Mouse (Mus musculus) cortical plate, adult 2 months (tissue): ENCODE measurements around the gene Atp13a2. TPM values are rescaled to one million over a fixed set of nuclear protein-coding genes. Genes with fewer than 3 reads are reported as not detected.

Source experiments
- H3K27ac ChIP-seq: fragments of 200-500 bp; 2 replicates; pipeline ENCODE4 v1.5.1; 2012; ENCODE audit warnings: low read length, control low read depth, inconsistent platforms; ENCODE audit not compliant: insufficient read depth
- H3K4me1 ChIP-seq: fragments of 200-500 bp; 2 replicates; pipeline ENCODE4 v1.6.1; 2011; ENCODE audit warnings: low read length; ENCODE audit not compliant: control insufficient read depth, insufficient read depth
- H3K4me3 ChIP-seq: fragments of 200-500 bp; 2 replicates; pipeline ENCODE4 v1.5.1; 2011; ENCODE audit warnings: mild to moderate bottlenecking, low read length, control low read depth; ENCODE audit not compliant: insufficient read depth
- CTCF ChIP-seq: fragments of 200-500 bp; IDR thresholded peaks from 2 replicates; pipeline ENCODE4 v1.5.1; 2011; ENCODE audit warnings: mild to moderate bottlenecking, control low read depth, low read length; ENCODE audit not compliant: insufficient read depth; ENCODE audit errors: extremely low read depth
- POLR2A ChIP-seq: fragments of 200-500 bp; IDR thresholded peaks from 2 replicates; pipeline ENCODE4 v1.6.1; 2011; ENCODE audit warnings: mild to moderate bottlenecking, low read length, control low read depth; ENCODE audit not compliant: insufficient read depth; ENCODE audit errors: extremely low read depth
- polyA plus RNA-seq: library from polyadenylated mRNA; depleted of rRNA; stranded (reverse); fragments of >200 nt; gene quantifications from 2 replicates; pipeline ENCODE4 v1.2.3, GENCODE M21; 2012; rRNA removed

The Atp13a2 gene
- polyA plus RNA-seq, result 180 and 187 TPM in 2 replicates

DNA sequence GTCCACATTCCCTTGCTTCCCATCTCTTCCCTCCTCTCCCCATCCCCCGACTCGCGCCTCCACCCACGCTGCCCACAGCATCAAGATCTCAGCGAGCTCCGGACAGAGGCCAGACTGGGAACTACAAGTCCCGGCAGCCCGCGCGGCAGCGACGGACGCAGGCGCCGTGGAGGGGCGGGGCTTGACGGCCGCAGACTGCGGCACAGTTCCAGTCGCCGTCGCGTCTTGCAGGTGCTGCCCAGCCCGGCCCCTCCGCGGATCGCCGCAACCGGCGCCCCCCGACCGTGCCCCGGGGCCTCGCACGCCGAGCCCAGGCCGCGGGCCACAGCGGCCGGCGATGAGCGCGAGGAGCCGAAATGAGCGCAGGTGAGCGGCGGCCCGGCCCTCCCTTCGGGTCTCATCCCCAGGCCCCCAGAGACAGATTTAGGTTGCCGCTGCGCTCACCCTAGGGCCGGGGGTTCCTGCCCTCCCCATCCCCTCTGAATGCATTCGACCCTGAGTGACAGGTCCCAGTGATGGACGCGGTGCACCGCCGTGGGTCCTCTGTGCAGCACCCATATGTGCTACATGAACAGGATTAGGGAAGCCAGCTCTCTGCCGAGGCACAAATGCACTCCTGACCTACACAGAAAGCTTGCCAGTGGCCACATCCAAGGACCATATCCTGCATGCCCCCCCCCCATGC lies at the start of gene Atp13a2:
Gene Atp13a2, plus strand, starts transcription at position 163 of the 685 bp plus-strand sequence.
- Histone ChIP-seq H3K4me1 (peaks cover 6% of the 10 kb centered on the region), H3K27ac (peak within 1 kb of the TSS; percentile 34; the same call in 1 of the 2 replicates), H3K4me3 (peak within 1 kb of the TSS; percentile 57)
- TF ChIP-seq CTCF (no peak), POLR2A (peak; percentile 40; the same call in 1 of the 2 replicates)

- H3K27ac ChIP-seq, result no peak overlapping the region
- H3K4me1 ChIP-seq, result no peaks in the 10 kb centered on the region
- no peak overlapping the region for H3K4me3 ChIP-seq
- no peak for TF ChIP-seq CTCF
- TF ChIP-seq POLR2A, result no peak
Observed at GRCm38 (mm10) chr4:140944356-140944755, 42.3 kb upstream of the Atp13a2 start.

- TF ChIP-seq POLR2A (no peak), CTCF (no peak)
- no peaks in the 10 kb centered on the region for H3K4me1 ChIP-seq
- H3K27ac ChIP-seq, result peak overlapping the region; percentile 45; the same call in 1 of the 2 replicates
- no peak overlapping the region for H3K4me3 ChIP-seq
Observed at GRCm38 (mm10) chr4:140944961-140945442, 41.7 kb upstream of the Atp13a2 start.

GRCm38 (mm10) chr4:140945571-140945970 lies 41.1 kb upstream of the Atp13a2 start:
- H3K4me3 ChIP-seq, result no peak overlapping the region
- no peaks in the 10 kb centered on the region for H3K4me1 ChIP-seq
- no peak overlapping the region for H3K27ac ChIP-seq
- TF ChIP-seq CTCF (no peak), POLR2A (no peak)

GRCm38 (mm10) chr4:140946048-140946447 lies 40.6 kb upstream of the Atp13a2 start:
- Histone ChIP-seq H3K27ac (no peak overlapping the region), H3K4me1 (no peaks in the 10 kb centered on the region), H3K4me3 (no peak overlapping the region)
- no peak for TF ChIP-seq POLR2A
- no peak for TF ChIP-seq CTCF

- no peak overlapping the region for H3K27ac ChIP-seq
- H3K4me1 ChIP-seq, result no peaks in the 10 kb centered on the region
- no peak overlapping the region for H3K4me3 ChIP-seq
- no peak for TF ChIP-seq CTCF
- no peak for TF ChIP-seq POLR2A
Observed at GRCm38 (mm10) chr4:140946580-140947205, 40.0 kb upstream of the Atp13a2 start.

GRCm38 (mm10) chr4:140947487-140948440 lies 38.9 kb upstream of the Atp13a2 start:
- no peak overlapping the region for H3K4me3 ChIP-seq
- no peak overlapping the region for H3K27ac ChIP-seq
- no peaks in the 10 kb centered on the region for H3K4me1 ChIP-seq
- TF ChIP-seq CTCF, result no peak
- no peak for TF ChIP-seq POLR2A

DNA sequence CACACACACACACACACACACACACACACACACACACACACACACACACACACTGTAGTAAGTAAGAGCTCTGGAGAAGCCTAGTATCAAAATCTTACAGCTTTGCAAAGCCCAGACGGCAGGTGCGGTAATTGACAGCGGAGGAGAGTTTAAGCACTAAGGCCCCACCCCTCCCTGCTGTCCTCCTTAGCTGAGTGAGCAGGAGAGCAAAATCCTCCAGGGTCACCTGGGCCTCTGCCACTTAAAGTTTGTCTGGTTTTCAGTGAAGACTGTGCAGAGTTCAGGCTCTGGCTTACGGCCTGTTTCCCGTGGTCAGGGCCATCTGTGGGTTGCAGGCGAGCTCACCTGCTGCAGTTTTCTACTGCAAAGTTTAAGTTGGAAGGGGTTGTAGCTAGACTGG lies 38.2 kb upstream of the Atp13a2 start:
- no peak overlapping the region for H3K27ac ChIP-seq
- TF ChIP-seq CTCF (no peak), POLR2A (no peak)
- H3K4me3 ChIP-seq, result no peak overlapping the region
- H3K4me1 ChIP-seq, result no peaks in the 10 kb centered on the region

- no peak overlapping the region for H3K27ac ChIP-seq
- TF ChIP-seq POLR2A (no peak), CTCF (no peak)
- no peaks in the 10 kb centered on the region for H3K4me1 ChIP-seq
- no peak overlapping the region for H3K4me3 ChIP-seq
Observed at GRCm38 (mm10) chr4:140949052-140949451, 37.6 kb upstream of the Atp13a2 start.

DNA sequence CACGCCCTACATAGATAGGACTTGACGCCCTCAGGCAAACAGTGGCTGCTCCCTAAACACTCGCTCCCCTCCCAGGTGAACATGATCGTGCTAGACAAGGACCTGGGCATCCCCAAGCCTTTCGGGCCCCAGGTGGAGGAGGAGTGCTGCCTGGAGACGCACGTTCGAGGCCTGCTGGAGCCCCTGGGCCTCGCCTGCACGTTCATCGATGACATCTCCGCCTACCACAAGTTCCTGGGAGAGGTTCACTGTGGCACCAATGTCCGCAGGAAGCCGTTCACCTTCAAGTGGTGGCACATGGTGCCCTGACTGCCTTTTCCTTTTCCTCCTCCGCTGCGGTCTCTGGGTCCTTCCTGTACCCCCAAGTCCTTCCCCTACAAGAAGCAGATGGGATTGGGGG lies 37.1 kb upstream of the Atp13a2 start:
- H3K4me1 ChIP-seq, result no peaks in the 10 kb centered on the region
- no peak overlapping the region for H3K27ac ChIP-seq
- TF ChIP-seq CTCF (no peak), POLR2A (no peak)
- no peak overlapping the region for H3K4me3 ChIP-seq
